Comparison of ENCODE assay signal across 14 mouse cellular contexts in the genomic region with DNA sequence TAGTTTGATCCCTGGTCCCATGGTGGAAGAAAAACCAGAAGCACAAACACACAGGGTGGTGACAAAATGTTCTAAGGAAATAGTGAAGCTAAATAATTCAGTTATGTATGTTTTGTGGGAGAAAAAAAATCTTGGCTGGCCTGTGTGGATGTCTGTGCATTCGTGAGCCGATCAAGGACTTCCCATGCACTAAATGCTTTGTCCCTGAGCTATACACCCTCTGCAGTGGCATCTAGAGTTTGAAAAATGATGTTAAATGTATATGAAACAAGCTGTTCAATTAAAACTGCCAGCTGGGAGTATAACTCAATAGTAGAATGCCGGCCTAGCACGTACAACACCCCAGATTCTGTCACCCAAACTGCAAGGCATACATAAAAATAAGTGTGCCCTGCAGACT.
"Had no signal": no experiment of that assay in that cellular context is flagged by ENCODE, and none has a peak within 500 bp of the region (broad histone marks: within the 10 kb centered on the region; RNA-seq: fewer than 3 reads in every experiment).

No protein-coding gene starts in this region.

- ATAC-seq: liver, embryonic 12.5 days; midbrain, embryonic 16.5 days had no signal

- DNase-seq: kidney, adult 2 months; kidney, postnatal 14 days; left cerebral cortex, postnatal 4 days; lung, postnatal 4 days; right cerebral cortex, adult 18-20 months; right cerebral cortex, postnatal 25 days; thymus, postnatal 4 days had no signal

- H3K9ac ChIP-seq: kidney, embryonic 15.5 days; limb, embryonic 15.5 days; liver, embryonic 12.5 days; lung, embryonic 15.5 days had no signal

- H3K4me3 ChIP-seq: kidney, embryonic 15.5 days; limb, embryonic 15.5 days; liver, embryonic 12.5 days; lung, embryonic 15.5 days; megakaryocyte, embryonic 14.5 days had no signal

- H3K27me3 ChIP-seq: kidney, embryonic 15.5 days; limb, embryonic 15.5 days; liver, embryonic 12.5 days; lung, embryonic 15.5 days; megakaryocyte, embryonic 14.5 days had no signal

- H3K27ac ChIP-seq: kidney, embryonic 15.5 days; limb, embryonic 15.5 days; liver, embryonic 12.5 days; lung, embryonic 15.5 days had no signal

- H3K4me2 ChIP-seq: kidney, embryonic 15.5 days; limb, embryonic 15.5 days; liver, embryonic 12.5 days; lung, embryonic 15.5 days; midbrain, embryonic 11.5 days had no signal

- H3K9me3 ChIP-seq: kidney, embryonic 15.5 days; limb, embryonic 15.5 days; liver, embryonic 12.5 days; lung, embryonic 15.5 days; megakaryocyte, embryonic 14.5 days had no signal

- H3K4me1 ChIP-seq: kidney, embryonic 15.5 days; limb, embryonic 15.5 days; lung, embryonic 15.5 days; megakaryocyte, embryonic 14.5 days had no signal
